ENCODE assay signal across 16 mouse cellular contexts in the genomic region with DNA sequence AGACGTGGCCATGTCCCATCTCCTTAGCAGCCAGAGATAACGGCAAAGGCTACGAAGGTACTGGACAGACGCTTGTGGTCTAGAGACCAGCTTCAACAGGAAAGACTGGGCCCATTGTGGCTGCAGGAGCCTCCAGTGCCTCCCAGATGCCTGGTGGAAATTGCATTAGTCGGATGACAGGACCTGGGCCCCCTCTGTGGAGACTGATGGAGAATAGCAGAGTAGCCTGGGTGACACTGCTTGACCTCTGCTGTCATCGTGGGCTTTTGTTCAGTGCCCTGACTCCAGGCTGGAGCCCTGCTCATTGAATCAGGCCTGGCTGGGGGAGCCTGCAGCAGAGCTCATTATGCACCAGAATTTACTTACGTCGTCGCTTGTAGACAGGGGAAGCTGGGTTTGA.
DNase-seq lines count a peak whose midpoint lies in the region; ATAC-seq lines count a peak whose summit lies in the region.
"Had no signal": no experiment of that assay in that cellular context is flagged by ENCODE, and none has a peak within 500 bp of the region (broad histone marks: within the 10 kb centered on the region; RNA-seq: fewer than 3 reads in every experiment).

No protein-coding gene starts in this region.

- WGBS in forebrain, embryonic 10.5 days, result 10% methylated on average over 9 of the region's 9 CpGs
- WGBS in forebrain, embryonic 15.5 days, result 33% methylated on average over 9 of the region's 9 CpGs
- WGBS in intestine, embryonic 15.5 days, result 51% methylated on average over 9 of the region's 9 CpGs
- 50% methylated on average over 9 of the region's 9 CpGs for whole genome bisulfite sequencing in intestine, embryonic 16.5 days
- 10% methylated on average over 9 of the region's 9 CpGs for WGBS in hindbrain, embryonic 13.5 days

- no peak for ATAC-seq in forebrain, embryonic 15.5 days (replicated peaks)
- ATAC-seq in intestine, embryonic 15.5 days, result 0 out of 2 replicates have a peak, but pooled peaks have one; percentile 15
- no peak for ATAC-seq in intestine, embryonic 16.5 days
- no peak for ATAC-seq in hindbrain, embryonic 13.5 days (ENCODE audit: low FRiP score)
- ATAC-seq in activated CD4-positive, CD25-positive, alpha-beta regulatory T cell, adult 4 months, result no peak
- ATAC-seq: inflammation-experienced regulatory T-cells, adult 6 months; Patski had no signal

- H3K4me2 ChIP-seq in forebrain, embryonic 15.5 days (replicated peaks), result no peak overlapping the region
- H3K4me2 ChIP-seq in intestine, embryonic 15.5 days (replicated peaks), result no peak overlapping the region
- H3K4me2 ChIP-seq in intestine, embryonic 16.5 days (ENCODE audit: low read depth, low read length), result no peak overlapping the region
- H3K4me2 ChIP-seq in hindbrain, embryonic 13.5 days, result no peak overlapping the region
- H3K4me2 ChIP-seq: lung, embryonic 14.5 days had no signal

- peaks cover 100% of the 10 kb centered on the region for H3K4me1 ChIP-seq in forebrain, embryonic 10.5 days
- peaks cover 7% of the 10 kb centered on the region for H3K4me1 ChIP-seq in forebrain, embryonic 15.5 days
- H3K4me1 ChIP-seq in intestine, embryonic 15.5 days (replicated peaks), result 0 out of 2 replicates have a peak, but pooled peaks cover 9% of the 10 kb centered on the region
- no peaks in the 10 kb centered on the region; the same call in 1 of the 2 replicates for H3K4me1 ChIP-seq in intestine, embryonic 16.5 days (ENCODE audit: control insufficient read depth, insufficient read depth, low read length)
- peaks cover 68% of the 10 kb centered on the region for H3K4me1 ChIP-seq in hindbrain, embryonic 13.5 days (replicated peaks)

- DNase-seq in forebrain, embryonic 10.5 days (ENCODE audit: extremely low spot score, low spot score), result peak; percentile 62
- DNase-seq in embryo, embryonic 10.5 days (ENCODE audit: low spot score), result peak; percentile 91
- DNase-seq in left cerebral cortex, postnatal 14 days (ENCODE audit: low spot score in 2 of 2), result no peak
- DNase-seq: cerebellum, postnatal 36 days; layer of hippocampus, adult 9-11 months; lung, embryonic 14.5 days had no signal

- H3K4me3 ChIP-seq in forebrain, embryonic 10.5 days, result no peak overlapping the region
- no peak overlapping the region for H3K4me3 ChIP-seq in forebrain, embryonic 15.5 days
- H3K4me3 ChIP-seq in intestine, embryonic 15.5 days (replicated peaks), result no peak overlapping the region
- H3K4me3 ChIP-seq in intestine, embryonic 16.5 days (ENCODE audit: low read length), result no peak overlapping the region
- H3K4me3 ChIP-seq in hindbrain, embryonic 13.5 days, result no peak overlapping the region

- intact Hi-C loops in left cerebral cortex, postnatal 14 days (cut with DNase I), result no loop called here

- peak overlapping the region; percentile 74 for H3K27ac ChIP-seq in forebrain, embryonic 10.5 days
- H3K27ac ChIP-seq in forebrain, embryonic 15.5 days (replicated peaks), result no peak overlapping the region
- H3K27ac ChIP-seq in intestine, embryonic 15.5 days, result no peak overlapping the region
- no peak overlapping the region for H3K27ac ChIP-seq in intestine, embryonic 16.5 days (ENCODE audit: low read length)
- 0 out of 2 replicates have a peak overlapping the region, but pooled peaks have one; percentile 6 for H3K27ac ChIP-seq in hindbrain, embryonic 13.5 days
- H3K27ac ChIP-seq: kidney, postnatal 0 days; macrophage; stomach, postnatal 0 days had no signal

- H3K9ac ChIP-seq in forebrain, embryonic 15.5 days (replicated peaks), result no peak overlapping the region
- no peak overlapping the region for H3K9ac ChIP-seq in intestine, embryonic 15.5 days
- H3K9ac ChIP-seq in intestine, embryonic 16.5 days (ENCODE audit: low read depth, low read length), result no peak overlapping the region
- no peak overlapping the region for H3K9ac ChIP-seq in hindbrain, embryonic 13.5 days
- H3K9ac ChIP-seq: lung, embryonic 14.5 days had no signal

- H3K27me3 ChIP-seq in forebrain, embryonic 10.5 days (ENCODE audit: poor library complexity, severe bottlenecking), result peaks cover 83% of the 10 kb centered on the region
- peaks cover 21% of the 10 kb centered on the region; the same call in 1 of the 2 replicates for H3K27me3 ChIP-seq in forebrain, embryonic 15.5 days
- no peaks in the 10 kb centered on the region for H3K27me3 ChIP-seq in intestine, embryonic 15.5 days (replicated peaks)
- H3K27me3 ChIP-seq in intestine, embryonic 16.5 days (replicated peaks; ENCODE audit: control insufficient read depth, insufficient read depth, low read length), result no peaks in the 10 kb centered on the region
- peaks cover 14% of the 10 kb centered on the region; the same call in 1 of the 2 replicates for H3K27me3 ChIP-seq in hindbrain, embryonic 13.5 days

- H3K36me3 ChIP-seq in forebrain, embryonic 10.5 days (replicated peaks), result no peaks in the 10 kb centered on the region
- no peaks in the 10 kb centered on the region for H3K36me3 ChIP-seq in forebrain, embryonic 15.5 days
- no peaks in the 10 kb centered on the region for H3K36me3 ChIP-seq in intestine, embryonic 15.5 days
- no peaks in the 10 kb centered on the region for H3K36me3 ChIP-seq in intestine, embryonic 16.5 days (ENCODE audit: control insufficient read depth, insufficient read depth, low read length)
- H3K36me3 ChIP-seq in hindbrain, embryonic 13.5 days, result no peaks in the 10 kb centered on the region

- no peaks in the 10 kb centered on the region for H3K9me3 ChIP-seq in forebrain, embryonic 10.5 days
- H3K9me3 ChIP-seq in forebrain, embryonic 15.5 days, result no peaks in the 10 kb centered on the region
- H3K9me3 ChIP-seq in intestine, embryonic 15.5 days, result no peaks in the 10 kb centered on the region
- no peaks in the 10 kb centered on the region for H3K9me3 ChIP-seq in intestine, embryonic 16.5 days (ENCODE audit: control insufficient read depth, low read length)
- H3K9me3 ChIP-seq in hindbrain, embryonic 13.5 days, result no peaks in the 10 kb centered on the region

Comparison
In these comparisons a context has a peak if more than half of its experiments do, and no peak if none do; other contexts are left out.
1. H3K27ac ChIP-seq: peak in forebrain, embryonic 10.5 days (single experiment) and hindbrain, embryonic 13.5 days (single experiment); none in forebrain, embryonic 15.5 days (single experiment), intestine, embryonic 15.5 days (single experiment) and intestine, embryonic 16.5 days (single experiment).
2. DNase-seq: peak in forebrain, embryonic 10.5 days (single experiment) and embryo, embryonic 10.5 days (single experiment); none in left cerebral cortex, postnatal 14 days (0 of 2).